Mouse (Mus musculus) G1E-ER4 (cell line): ENCODE data around the gene Ralbp1. TPM values are rescaled to one million over a fixed set of nuclear protein-coding genes. Genes with fewer than 3 reads are reported as not detected.

Source experiments
- GATA1 ChIP-seq: IDR thresholded peaks from one replicate; pipeline ENCODE4 v1.8.0; 2012; ENCODE audit warnings: low read length, inconsistent platforms
- polyA plus RNA-seq: library from polyadenylated mRNA; stranded (reverse); fragments of >175 nt; gene quantifications from 2 replicates; pipeline ENCODE4 v1.2.3, GENCODE M21; 2012

Gene Ralbp1
- polyA plus RNA-seq, 1 experiment, result 113 TPM

- no peak for TF ChIP-seq GATA1
These were observed 45.9 kb downstream of the Ralbp1 start for GRCm38 (mm10) chr17:65839541-65840256.

GRCm38 (mm10) chr17:65836746-65837145, 48.9 kb downstream of the Ralbp1 start:
- no peak for TF ChIP-seq GATA1

- no peak for TF ChIP-seq GATA1
These were observed 51.7 kb downstream of the Ralbp1 start for GRCm38 (mm10) chr17:65833891-65834290.

GRCm38 (mm10) chr17:65830216-65830863, 55.3 kb downstream of the Ralbp1 start:
- TF ChIP-seq GATA1, result no peak

GRCm38 (mm10) chr17:65828951-65829350, 56.6 kb downstream of the Ralbp1 start:
- TF ChIP-seq GATA1, result no peak

GRCm38 (mm10) chr17:65827904-65828303, 57.7 kb downstream of the Ralbp1 start:
- no peak for TF ChIP-seq GATA1

GRCm38 (mm10) chr17:65827119-65827840, 58.3 kb downstream of the Ralbp1 start:
- no peak for TF ChIP-seq GATA1

- TF ChIP-seq GATA1, result no peak
These were observed 59.3 kb downstream of the Ralbp1 start for GRCm38 (mm10) chr17:65826257-65826656.

- no peak for TF ChIP-seq GATA1
These were observed 61.4 kb downstream of the Ralbp1 start for GRCm38 (mm10) chr17:65824246-65824645.

- no peak for TF ChIP-seq GATA1
These were observed 63.2 kb downstream of the Ralbp1 start for GRCm38 (mm10) chr17:65822423-65822822.

- no peak for TF ChIP-seq GATA1
These were observed 65.4 kb downstream of the Ralbp1 start for GRCm38 (mm10) chr17:65820197-65820596.

- no peak for TF ChIP-seq GATA1
These were observed 71.8 kb downstream of the Ralbp1 start for GRCm38 (mm10) chr17:65813763-65814162.

GRCm38 (mm10) chr17:65811032-65811431, 74.6 kb downstream of the Ralbp1 start:
- TF ChIP-seq GATA1, result no peak

- TF ChIP-seq GATA1, result no peak
These were observed 79.2 kb downstream of the Ralbp1 start for GRCm38 (mm10) chr17:65806416-65806815.

GRCm38 (mm10) chr17:65805966-65806365, 79.6 kb downstream of the Ralbp1 start:
- TF ChIP-seq GATA1, result no peak

GRCm38 (mm10) chr17:65802026-65802425, 83.6 kb downstream of the Ralbp1 start:
- TF ChIP-seq GATA1, result no peak
